Mouse (Mus musculus) myocyte (in vitro differentiated cells): ENCODE results near the gene 4931406P16Rik.

Experiments used
- POLR2A ChIP-seq: IDR thresholded peaks from one replicate; pipeline ENCODE4 v1.6.1; 2011; ENCODE audit warnings: low read depth, mild to moderate bottlenecking, control low read depth, moderate library complexity; ENCODE audit not compliant: insufficient read length
- TCF12 ChIP-seq: IDR thresholded peaks from one replicate; pipeline ENCODE4 v1.6.1; 2011; ENCODE audit warnings: mild to moderate bottlenecking, control low read depth; ENCODE audit not compliant: poor library complexity, insufficient read depth, severe bottlenecking
- TCF3 ChIP-seq: IDR thresholded peaks from one replicate; pipeline ENCODE4 v1.6.1; 2011; ENCODE audit warnings: low read depth, control low read depth; ENCODE audit not compliant: insufficient read length

DNA sequence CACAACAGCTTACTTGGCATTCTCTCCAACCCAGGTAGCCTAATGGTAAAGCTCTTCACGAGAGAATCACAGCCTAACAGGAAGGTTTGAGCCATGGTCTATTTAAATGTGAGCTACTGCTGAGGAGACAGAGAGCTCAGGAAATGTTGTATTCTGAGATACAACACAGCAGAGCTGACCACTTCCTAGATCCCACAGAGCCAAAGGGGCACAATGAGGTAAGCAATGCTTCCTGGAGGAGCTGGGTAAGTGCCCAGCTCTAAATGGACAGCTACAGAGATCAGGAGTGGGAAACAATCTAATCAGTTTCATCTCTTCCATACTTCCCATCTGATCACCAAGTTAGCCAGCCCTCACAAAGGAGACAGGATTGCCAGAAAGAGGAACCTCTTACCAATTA, 22.1 kb downstream of the 4931406P16Rik start:
- TF ChIP-seq POLR2A (no peak), TCF12 (no peak), TCF3 (no peak)
